Mouse (Mus musculus) CH12.LX (cell line): ENCODE measurements around the gene Dazap1.

Source experiments
- CTCF ChIP-seq, 2 experiments: IDR thresholded peaks in 1 of 2; conservative IDR thresholded peaks in 1 of 2; 2 replicates each; pipeline ENCODE4 v1.5.1; 2011 to 2012; ENCODE audit warnings: low read depth in 2 of 2, low read length in 2 of 2, improper control_type of control experiment in 1 of 2, inconsistent platforms in 1 of 2, mild to moderate bottlenecking in 1 of 2, moderate library complexity in 1 of 2
- EP300 ChIP-seq: IDR thresholded peaks from 2 replicates; pipeline ENCODE4 v1.6.1; 2011; ENCODE audit warnings: low read length, improper control_type of control experiment
- MAZ ChIP-seq: IDR thresholded peaks from 2 replicates; pipeline ENCODE4 v1.6.1; 2012; ENCODE audit warnings: low read depth, mild to moderate bottlenecking, inconsistent platforms, low read length, improper control_type of control experiment, moderate library complexity
- MEF2A ChIP-seq: IDR thresholded peaks from 2 replicates; pipeline ENCODE4 v1.6.1; 2014; ENCODE audit warnings: low read depth, mild to moderate bottlenecking, inconsistent platforms, low read length, improper control_type of control experiment, borderline replicate concordance
- MYC ChIP-seq: IDR thresholded peaks from 2 replicates; pipeline ENCODE4 v1.6.1; 2011; ENCODE audit warnings: low read depth, mild to moderate bottlenecking, improper control_type of control experiment, low read length
- POLR2A ChIP-seq: IDR thresholded peaks from 2 replicates; pipeline ENCODE4 v1.6.1; 2011; ENCODE audit warnings: low read depth, mild to moderate bottlenecking, improper control_type of control experiment, low read length
- POLR2AphosphoS2 ChIP-seq: IDR thresholded peaks from 2 replicates; pipeline ENCODE4 v1.6.1; 2011; ENCODE audit warnings: low read depth, low read length, improper control_type of control experiment
- TCF12 ChIP-seq: IDR thresholded peaks from 2 replicates; pipeline ENCODE4 v1.6.1; 2014; ENCODE audit warnings: low read depth, mild to moderate bottlenecking, inconsistent platforms, low read length, improper control_type of control experiment
- UBTF ChIP-seq: IDR thresholded peaks from 2 replicates; pipeline ENCODE4 v1.6.1; 2012; ENCODE audit warnings: low read depth, mild to moderate bottlenecking, inconsistent platforms, low read length, improper control_type of control experiment, moderate library complexity

- peak; percentile 45; the same call in 1 of the 2 replicates for TF ChIP-seq EP300
- TF ChIP-seq UBTF: no peak; the same call in 1 of the 2 replicates
- TF ChIP-seq CTCF (conservative IDR thresholded peaks at IDR 0.05 in 1 of 2, IDR thresholded peaks at IDR 0.05 in 1 of 2; ENCODE audit: low read depth in 2 of 2, low read length in 2 of 2): no peak
- TF ChIP-seq MYC: no peak
- peak; percentile 31; the same call in 1 of the 2 replicates for TF ChIP-seq MEF2A
- TF ChIP-seq TCF12: peak; percentile 82
- no peak for TF ChIP-seq POLR2A
- no peak for TF ChIP-seq POLR2AphosphoS2
- peak; percentile 84 for TF ChIP-seq MAZ
These were observed 24.2 kb downstream of the Dazap1 start for GRCm38 (mm10) chr10:80285222-80286070.
